Mouse (Mus musculus) olfactory bulb, adult 2 months (tissue): ENCODE data around the gene Smim23.

Experiments used
- CTCF ChIP-seq: fragments of 200-500 bp; IDR thresholded peaks from 2 replicates; pipeline ENCODE4 v1.5.1; 2012; ENCODE audit warnings: low read depth, mild to moderate bottlenecking, low read length, moderate library complexity; ENCODE audit not compliant: insufficient read depth
- POLR2A ChIP-seq: fragments of 200-500 bp; IDR thresholded peaks from 2 replicates; pipeline ENCODE4 v1.6.1; 2012; ENCODE audit warnings: mild to moderate bottlenecking, low read depth, low read length, moderate library complexity; ENCODE audit not compliant: insufficient read depth

DNA sequence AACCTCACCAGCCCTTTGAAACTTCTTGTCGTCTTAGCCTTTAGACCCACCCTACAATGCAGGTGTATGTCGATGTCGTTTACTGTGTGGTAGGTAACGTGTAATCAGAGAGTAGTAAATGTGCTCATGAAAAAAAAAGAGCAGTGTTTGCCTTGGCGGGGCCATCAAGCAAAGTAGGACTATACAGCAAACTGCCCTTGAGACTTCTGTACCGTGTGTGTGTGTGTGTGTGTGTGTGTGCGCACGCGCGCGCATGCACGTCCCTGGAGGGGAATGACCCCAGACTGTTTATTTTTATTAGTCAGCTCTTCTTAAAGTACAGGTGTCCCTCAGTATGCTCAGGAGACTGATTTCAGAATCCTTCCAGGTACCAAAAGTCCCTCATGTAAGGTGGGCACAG is 6.8 kb downstream of the Smim23 start:
- TF ChIP-seq CTCF (no peak), POLR2A (no peak)
